Mouse (Mus musculus): Measurements from ENCODE around the gene Arhgap20. TPM values are rescaled to one million over a fixed set of nuclear protein-coding genes. Genes with fewer than 3 reads are reported as not detected.

The Arhgap20 gene
- 0.50 and 0.93 TPM in 2 replicates for total RNA-seq (2012; rRNA removed)
- 0.54 and 0.65 TPM in 2 replicates for total RNA-seq (2014; rRNA removed)
- 0.60 TPM in 2 replicates for polyA plus RNA-seq (2012; ENCODE audit: insufficient read length, low read depth)

DNA sequence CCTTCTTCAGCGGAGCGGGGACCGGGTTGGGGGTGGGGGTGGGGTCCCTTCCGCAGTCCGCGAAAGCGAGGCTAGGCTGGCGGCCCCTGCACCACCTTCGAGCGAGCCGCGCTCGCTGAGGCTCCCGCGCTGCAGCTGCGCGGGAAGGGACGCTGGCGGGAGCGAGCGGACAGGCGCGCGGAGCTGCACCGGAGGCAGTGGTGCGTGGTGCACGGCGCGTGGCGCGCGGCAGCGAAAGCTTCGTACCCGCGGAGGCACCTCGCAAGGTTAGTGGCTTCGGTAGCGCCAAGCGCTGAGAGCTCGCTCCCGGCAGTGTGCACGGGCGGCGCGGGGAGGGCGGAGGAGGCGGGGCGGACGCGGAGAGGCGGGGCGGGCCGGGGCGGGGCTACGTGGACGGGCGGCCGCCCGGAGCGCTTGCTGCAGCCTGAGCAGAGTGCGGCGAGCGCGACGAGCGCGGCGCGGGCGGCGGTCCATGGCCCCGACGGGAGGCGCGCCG, at the start of gene Arhgap20:
Gene Arhgap20, plus strand, starts transcription at position 417 of the 496 bp plus-strand sequence.
- no peaks in the 10 kb centered on the region for H3K9me3 ChIP-seq (replicated peaks; ENCODE audit: low read length)
- H3K9ac ChIP-seq (ENCODE audit: insufficient read depth, low read depth): peak within 1 kb of the TSS; percentile 42
- H3K4me2 ChIP-seq (ENCODE audit: insufficient read depth, low read depth, poor library complexity, severe bottlenecking): peak within 1 kb of the TSS; percentile 73
- H3K27me3 ChIP-seq (replicated peaks): peaks cover 18% of the 10 kb centered on the region
- peak within 1 kb of the TSS; percentile 34 to 71 (median 65) for H3K4me3 ChIP-seq (replicated peaks in 1 of 3; ENCODE audit: low read depth in 2 of 3, low read length in 2 of 3, poor library complexity in 1 of 3)
- H3K36me3 ChIP-seq (replicated peaks in 1 of 2; ENCODE audit: control insufficient read depth in 1 of 2, insufficient read depth in 1 of 2, low read length in 1 of 2): no peaks in the 10 kb centered on the region
- H3K27ac ChIP-seq (ENCODE audit: insufficient read depth, low read depth): no peak within 1 kb of the TSS
- H3K4me1 ChIP-seq (ENCODE audit: control insufficient read depth in 1 of 2, insufficient read depth in 2 of 2): peaks cover 0 to 11% of the 10 kb centered on the region in 2 experiments; a peak in 2 of 4 replicates
- peak; percentile 56 for TF ChIP-seq NRF1 (IDR thresholded peaks at IDR 0.05; ENCODE audit: low read depth, low read length)
- TF ChIP-seq ZMIZ1 (IDR thresholded peaks at IDR 0.05; ENCODE audit: low read depth, low read length): no peak
- no peak for TF ChIP-seq TBP (conservative IDR thresholded peaks at IDR 0.05; ENCODE audit: low read depth, low read length)
- no peak for TF ChIP-seq IRF4 (IDR thresholded peaks at IDR 0.05; ENCODE audit: low read depth, low read length)
- no peak for TF ChIP-seq RAD21 (IDR thresholded peaks at IDR 0.05; ENCODE audit: low read depth, low read length)
- no peak for TF ChIP-seq POLR2AphosphoS2 (IDR thresholded peaks at IDR 0.05; ENCODE audit: low read depth, low read length)
- TF ChIP-seq USF2 (conservative IDR thresholded peaks at IDR 0.05; ENCODE audit: low read depth, low read length): no peak
- TF ChIP-seq MAZ (IDR thresholded peaks at IDR 0.05; ENCODE audit: low read depth, low read length): 0 out of 2 replicates have a peak, but pooled peaks have one; percentile 55
- TF ChIP-seq MAFK (IDR thresholded peaks at IDR 0.05; ENCODE audit: insufficient replicate concordance, low read length): no peak
- no peak for TF ChIP-seq HCFC1 (IDR thresholded peaks at IDR 0.05; ENCODE audit: low read depth, low read length)
- no peak for TF ChIP-seq EP300 (IDR thresholded peaks at IDR 0.05; ENCODE audit: low read length)
- TF ChIP-seq TCF12 (IDR thresholded peaks at IDR 0.05; ENCODE audit: low read depth, low read length): no peak
- no peak for TF ChIP-seq ELF1 (IDR thresholded peaks at IDR 0.05; ENCODE audit: low read depth, low read length)
- no peak; the same call in 1 of the 2 replicates for TF ChIP-seq POLR2A (IDR thresholded peaks at IDR 0.05; ENCODE audit: low read depth, low read length)
- TF ChIP-seq GABPA (IDR thresholded peaks at IDR 0.05; ENCODE audit: insufficient replicate concordance, low read depth, low read length): no peak
- TF ChIP-seq USF1 (IDR thresholded peaks at IDR 0.05; ENCODE audit: low read depth, low read length): no peak
- TF ChIP-seq NELFE (IDR thresholded peaks at IDR 0.05; ENCODE audit: low read depth, low read length): no peak
- peak; percentile 50; the same call in 1 of the 2 replicates for TF ChIP-seq UBTF (IDR thresholded peaks at IDR 0.05; ENCODE audit: low read depth, low read length)
- no peak for TF ChIP-seq E2F4 (IDR thresholded peaks at IDR 0.05; ENCODE audit: insufficient replicate concordance, low read depth, low read length)
- no peak for TF ChIP-seq MEF2A (IDR thresholded peaks at IDR 0.05; ENCODE audit: borderline replicate concordance, low read depth, low read length)
- no peak for TF ChIP-seq MYC (IDR thresholded peaks at IDR 0.05; ENCODE audit: low read depth, low read length)
- TF ChIP-seq RCOR1 (conservative IDR thresholded peaks at IDR 0.05; ENCODE audit: low read depth, low read length): no peak
- no peak for TF ChIP-seq JUND (conservative IDR thresholded peaks at IDR 0.05; ENCODE audit: low read depth, low read length)
- no peak for TF ChIP-seq MAX (IDR thresholded peaks at IDR 0.05; ENCODE audit: low read length)
- no peak for TF ChIP-seq CHD1 (IDR thresholded peaks at IDR 0.05; ENCODE audit: low read depth, low read length)
- TF ChIP-seq CTCF (conservative IDR thresholded peaks at IDR 0.05 in 1 of 2, IDR thresholded peaks at IDR 0.05 in 1 of 2; ENCODE audit: low read depth in 2 of 2, low read length in 2 of 2): no peak
- no peak for TF ChIP-seq ZKSCAN1 (IDR thresholded peaks at IDR 0.05; ENCODE audit: borderline replicate concordance, low read depth, low read length)
- 0 out of 2 replicates have a peak, but pooled peaks have one; percentile 17 for TF ChIP-seq BHLHE40 (IDR thresholded peaks at IDR 0.05; ENCODE audit: low read depth, low read length)
- TF ChIP-seq SMC3 (IDR thresholded peaks at IDR 0.05; ENCODE audit: low read depth, low read length): no peak
- TF ChIP-seq SIN3A (IDR thresholded peaks at IDR 0.05; ENCODE audit: low read length): no peak
- TF ChIP-seq MXI1 (IDR thresholded peaks at IDR 0.05; ENCODE audit: low read depth, low read length): no peak
- no peaks in the 10 kb centered on the region for H3K79me2 ChIP-seq (replicated peaks; ENCODE audit: control insufficient read depth, extremely low read depth, insufficient read depth, poor library complexity, severe bottlenecking)
- peak; percentile 52 for DNase-seq (ENCODE audit: extremely low read depth)
- dilution Hi-C loops (cut with MboI; ENCODE audit: extremely low pct_ligation_motif_present, extremely low pct_unique_long_range_greater_than_20kb, low sequenced_read_pairs) (no loop called here), in situ Hi-C loops (cut with MboI; ENCODE audit: low pct_ligation_motif_present, low pct_unique_long_range_greater_than_20kb, low sequenced_read_pairs) (loop anchor here (25.0 kb wide), 2 partner anchors 428 to 603 kb away; partner anchors contain the start of genes 1810046K07Rik and Gm32742)

All from CH12.LX (cell line).